In genomic region chr13:29370731-29371465, GRCm38 (mm10) we compare ENCODE assay signal across 11 mouse cellular contexts.
DNase-seq lines count a peak whose midpoint lies in the region; ATAC-seq and TF ChIP-seq lines count a peak whose summit lies in the region.
"Had no signal": no experiment of that assay in that cellular context is flagged by ENCODE, and none has a peak within 500 bp of the region (broad histone marks: within the 10 kb centered on the region; RNA-seq: fewer than 3 reads in every experiment).

No protein-coding gene starts in this region.

- intact Hi-C loops in heart, postnatal 25 days (cut with DNase I): no loop called here
- intact Hi-C loops in left cerebral cortex, adult 2 months (cut with DNase I): no loop called here
- intact Hi-C loops in left cerebral cortex, postnatal 36 days (cut with DNase I): no loop called here

- H3K4me1 ChIP-seq in heart, embryonic 10.5 days: peaks cover 9% of the 10 kb centered on the region; the same call in 1 of the 2 replicates
- no peaks in the 10 kb centered on the region for H3K4me1 ChIP-seq in embryonic facial prominence, embryonic 11.5 days (ENCODE audit: control insufficient read depth, insufficient read depth, low read length)
- H3K4me1 ChIP-seq in hindbrain, embryonic 16.5 days (ENCODE audit: control insufficient read depth, insufficient read depth, low read depth, low read length): peaks cover 11% of the 10 kb centered on the region
- peaks cover 18% of the 10 kb centered on the region; the same call in 1 of the 2 replicates for H3K4me1 ChIP-seq in neural tube, embryonic 15.5 days
- H3K4me1 ChIP-seq: stomach, embryonic 15.5 days had no signal

- peak overlapping the region; percentile 16; the same call in 1 of the 2 replicates for H3K27ac ChIP-seq in heart, embryonic 10.5 days
- no peak overlapping the region for H3K27ac ChIP-seq in embryonic facial prominence, embryonic 11.5 days (replicated peaks; ENCODE audit: low read depth, low read length)
- H3K27ac ChIP-seq in hindbrain, embryonic 16.5 days (ENCODE audit: low read depth, low read length): peak overlapping the region; percentile 75
- peak overlapping the region; percentile 63 for H3K27ac ChIP-seq in neural tube, embryonic 15.5 days (replicated peaks)
- H3K27ac ChIP-seq in left cerebral cortex, adult 2 months: no peak overlapping the region
- H3K27ac ChIP-seq: kidney, embryonic 15.5 days; limb, embryonic 10.5 days; stomach, embryonic 15.5 days had no signal

- H3K4me2 ChIP-seq in embryonic facial prominence, embryonic 11.5 days (ENCODE audit: low read depth, low read length): no peak overlapping the region
- no peak overlapping the region for H3K4me2 ChIP-seq in hindbrain, embryonic 16.5 days (ENCODE audit: low read length)
- H3K4me2 ChIP-seq in neural tube, embryonic 15.5 days: no peak overlapping the region
- H3K4me2 ChIP-seq: kidney, embryonic 15.5 days; stomach, embryonic 15.5 days had no signal

- H3K9ac ChIP-seq in embryonic facial prominence, embryonic 11.5 days (replicated peaks; ENCODE audit: low read length): no peak overlapping the region
- no peak overlapping the region for H3K9ac ChIP-seq in hindbrain, embryonic 16.5 days (ENCODE audit: low read depth, low read length)
- no peak overlapping the region for H3K9ac ChIP-seq in neural tube, embryonic 15.5 days (replicated peaks)
- H3K9ac ChIP-seq: kidney, embryonic 15.5 days; stomach, embryonic 15.5 days had no signal

- DNase-seq in heart, embryonic 10.5 days (ENCODE audit: low spot score): no peak
- no peak for DNase-seq in heart, postnatal 25 days (ENCODE audit: low spot score)
- no peak for DNase-seq in embryonic facial prominence, embryonic 11.5 days (ENCODE audit: low spot score)
- no peak for DNase-seq in lung, postnatal 36 days
- DNase-seq in left cerebral cortex, adult 2 months (ENCODE audit: extremely low spot score in 1 of 2, low spot score in 2 of 2): no peak
- DNase-seq in left cerebral cortex, postnatal 36 days (ENCODE audit: low spot score in 2 of 2): no peak

- H3K4me3 ChIP-seq in heart, embryonic 10.5 days: no peak overlapping the region
- H3K4me3 ChIP-seq in embryonic facial prominence, embryonic 11.5 days (ENCODE audit: low read depth, low read length): no peak overlapping the region
- H3K4me3 ChIP-seq in hindbrain, embryonic 16.5 days (ENCODE audit: low read length): no peak overlapping the region
- H3K4me3 ChIP-seq in neural tube, embryonic 15.5 days (replicated peaks): no peak overlapping the region
- no peak overlapping the region for H3K4me3 ChIP-seq in left cerebral cortex, adult 2 months
- H3K4me3 ChIP-seq: kidney, embryonic 15.5 days; limb, embryonic 10.5 days; stomach, embryonic 15.5 days had no signal

- no peaks in the 10 kb centered on the region for H3K9me3 ChIP-seq in heart, embryonic 10.5 days
- H3K9me3 ChIP-seq in embryonic facial prominence, embryonic 11.5 days (replicated peaks; ENCODE audit: control insufficient read depth, low read length): no peaks in the 10 kb centered on the region
- H3K9me3 ChIP-seq in hindbrain, embryonic 16.5 days (ENCODE audit: control insufficient read depth, low read length): no peaks in the 10 kb centered on the region
- no peaks in the 10 kb centered on the region for H3K9me3 ChIP-seq in neural tube, embryonic 15.5 days (replicated peaks)
- H3K9me3 ChIP-seq: kidney, embryonic 15.5 days; limb, embryonic 10.5 days; stomach, embryonic 15.5 days had no signal

- 14% methylated on average over 5 of the region's 5 CpGs for WGBS in heart, embryonic 10.5 days
- 4% methylated on average over 5 of the region's 5 CpGs for WGBS in embryonic facial prominence, embryonic 11.5 days
- 6% methylated on average over 5 of the region's 5 CpGs for WGBS in hindbrain, embryonic 16.5 days
- WGBS in neural tube, embryonic 15.5 days: 10% methylated on average over 5 of the region's 5 CpGs

- no peaks in the 10 kb centered on the region for H3K27me3 ChIP-seq in heart, embryonic 10.5 days (ENCODE audit: insufficient read depth, poor library complexity, severe bottlenecking)
- no peaks in the 10 kb centered on the region for H3K27me3 ChIP-seq in embryonic facial prominence, embryonic 11.5 days (ENCODE audit: control insufficient read depth, insufficient read depth, low read length)
- H3K27me3 ChIP-seq in hindbrain, embryonic 16.5 days (replicated peaks; ENCODE audit: control insufficient read depth, insufficient read depth, low read length): no peaks in the 10 kb centered on the region
- H3K27me3 ChIP-seq in neural tube, embryonic 15.5 days (replicated peaks): no peaks in the 10 kb centered on the region
- H3K27me3 ChIP-seq: kidney, embryonic 15.5 days; stomach, embryonic 15.5 days had no signal

- TF ChIP-seq CTCF in left cerebral cortex, adult 2 months (IDR thresholded peaks at IDR 0.05): no peak

- peak; percentile 76 for ATAC-seq in embryonic facial prominence, embryonic 11.5 days (replicated peaks; ENCODE audit: insufficient number of reproducible peaks, low FRiP score, low TSS enrichment, low read depth)
- peak; percentile 91 for ATAC-seq in hindbrain, embryonic 16.5 days
- peak; percentile 71 for ATAC-seq in neural tube, embryonic 15.5 days (ENCODE audit: low FRiP score)

- no peaks in the 10 kb centered on the region for H3K36me3 ChIP-seq in heart, embryonic 10.5 days
- H3K36me3 ChIP-seq in embryonic facial prominence, embryonic 11.5 days (replicated peaks; ENCODE audit: control insufficient read depth, insufficient read depth, low read depth, low read length): no peaks in the 10 kb centered on the region
- no peaks in the 10 kb centered on the region for H3K36me3 ChIP-seq in hindbrain, embryonic 16.5 days (ENCODE audit: control insufficient read depth, insufficient read depth, low read length)
- H3K36me3 ChIP-seq in neural tube, embryonic 15.5 days: no peaks in the 10 kb centered on the region
- H3K36me3 ChIP-seq: kidney, embryonic 15.5 days; limb, embryonic 10.5 days; stomach, embryonic 15.5 days had no signal

Comparison
In these comparisons a context has a peak if more than half of its experiments do, and no peak if none do; other contexts are left out.
1. H3K27ac ChIP-seq: peak in heart, embryonic 10.5 days (single experiment), hindbrain, embryonic 16.5 days (single experiment) and neural tube, embryonic 15.5 days (single experiment); none in embryonic facial prominence, embryonic 11.5 days (single experiment) and left cerebral cortex, adult 2 months (single experiment).
2. Peak in every context shown above with its lines, with median percentiles within 50 percentile points of each other: ATAC-seq.